Mouse (Mus musculus) forebrain, embryonic 16.5 days (tissue): ENCODE measurements around the gene Kera. TPM values are rescaled to one million over a fixed set of nuclear protein-coding genes. Genes with fewer than 3 reads are reported as not detected.

Experiments used
- ATAC-seq: fragments of 200-750 bp; cut with Nextera tagmentation; 2 replicates; pipeline ENCODE4 v1.8.0; 2017; ENCODE audit warnings: mild to moderate bottlenecking, moderate library complexity
- H3K27ac ChIP-seq: fragments of 300-500 bp; sonication (generic); 2 replicates; pipeline ENCODE4 v1.5.1; 2014; ENCODE audit warnings: low read length, control low read depth
- H3K27me3 ChIP-seq: fragments of 300-500 bp; sonication (generic); replicated peaks from 2 replicates; pipeline ENCODE4 v1.6.1; 2014; ENCODE audit warnings: low read length; ENCODE audit not compliant: control insufficient read depth, insufficient read depth
- H3K36me3 ChIP-seq: fragments of 300-500 bp; sonication (generic); 2 replicates; pipeline ENCODE4 v1.6.1; 2014; ENCODE audit not compliant: control insufficient read depth, insufficient read depth
- H3K4me1 ChIP-seq: fragments of 300-500 bp; sonication (generic); replicated peaks from 2 replicates; pipeline ENCODE4 v1.6.1; 2014; ENCODE audit warnings: low read length; ENCODE audit not compliant: control insufficient read depth, insufficient read depth
- H3K4me2 ChIP-seq: fragments of 300-500 bp; sonication (generic); 2 replicates; pipeline ENCODE4 v1.6.1; 2014; ENCODE audit warnings: mild to moderate bottlenecking, low read length, control low read depth
- H3K4me3 ChIP-seq: fragments of 300-500 bp; sonication (generic); replicated peaks from 2 replicates; pipeline ENCODE4 v1.5.1; 2014; ENCODE audit warnings: mild to moderate bottlenecking, low read length, control low read depth
- H3K9ac ChIP-seq: fragments of 300-500 bp; sonication (generic); replicated peaks from 2 replicates; pipeline ENCODE4 v1.6.1; 2014; ENCODE audit warnings: low read depth, low read length, control low read depth
- H3K9me3 ChIP-seq: fragments of 300-500 bp; sonication (generic); 2 replicates; pipeline ENCODE4 v1.6.1; 2016; ENCODE audit warnings: low read length; ENCODE audit not compliant: control insufficient read depth
- WGBS: fragments of 180-500 bp; shearing (Covaris S2); extraction: QIAGEN DNeasy Blood & Tissue Kit; methylation state at CpG from one replicate; pipeline ENCODE4 v1.1.7; 2014; 5-methylcytosine and 5-hydroxymethylcytosine counted together
- polyA plus RNA-seq: library from polyadenylated mRNA; unstranded; fragments of >200 nt; fragmentation: Nextera tagmentation; extraction: Ambion mirVana; gene quantifications from 2 replicates; pipeline ENCODE4 v1.2.1, GENCODE M21; 2015

Kera gene
- polyA plus RNA-seq, 1 experiment from 2014 or later = not detected

GRCm38 (mm10) chr10:97595680-97596079, 11.0 kb upstream of the Kera start:
- H3K4me1 ChIP-seq = no peaks in the 10 kb centered on the region
- no peaks in the 10 kb centered on the region for H3K9me3 ChIP-seq
- WGBS = 80% methylated on average over 1 of the region's 1 CpGs
- H3K36me3 ChIP-seq = no peaks in the 10 kb centered on the region
- ATAC-seq = no peak
- no peak overlapping the region for H3K4me2 ChIP-seq
- H3K27ac ChIP-seq = no peak overlapping the region
- H3K9ac ChIP-seq = no peak overlapping the region
- H3K4me3 ChIP-seq = no peak overlapping the region
- H3K27me3 ChIP-seq = no peaks in the 10 kb centered on the region

- Histone ChIP-seq H3K27me3 (no peaks in the 10 kb centered on the region), H3K9me3 (no peaks in the 10 kb centered on the region), H3K4me1 (no peaks in the 10 kb centered on the region), H3K4me3 (no peak overlapping the region), H3K36me3 (no peaks in the 10 kb centered on the region), H3K9ac (no peak overlapping the region), H3K27ac (no peak overlapping the region), H3K4me2 (no peak overlapping the region)
- WGBS = 82% methylated on average over 4 of the region's 4 CpGs
- no peak for ATAC-seq
These were observed 4.9 kb upstream of the Kera start for GRCm38 (mm10) chr10:97601744-97602143.

- Histone ChIP-seq H3K4me1 (no peaks in the 10 kb centered on the region), H3K4me2 (no peak overlapping the region), H3K27me3 (no peaks in the 10 kb centered on the region), H3K9ac (no peak overlapping the region), H3K4me3 (no peak overlapping the region), H3K9me3 (no peaks in the 10 kb centered on the region), H3K36me3 (no peaks in the 10 kb centered on the region), H3K27ac (no peak overlapping the region)
- ATAC-seq = no peak
These were observed 3.4 kb upstream of the Kera start for GRCm38 (mm10) chr10:97603256-97603655.

GRCm38 (mm10) chr10:97622328-97622727, 15.6 kb downstream of the Kera start:
- WGBS = 91% methylated on average over 1 of the region's 1 CpGs
- H3K4me3 ChIP-seq = no peak overlapping the region
- H3K4me2 ChIP-seq = no peak overlapping the region
- ATAC-seq = no peak
- H3K36me3 ChIP-seq = no peaks in the 10 kb centered on the region
- no peak overlapping the region for H3K27ac ChIP-seq
- H3K4me1 ChIP-seq = no peaks in the 10 kb centered on the region
- H3K9me3 ChIP-seq = no peaks in the 10 kb centered on the region
- H3K27me3 ChIP-seq = no peaks in the 10 kb centered on the region
- H3K9ac ChIP-seq = no peak overlapping the region

- Histone ChIP-seq H3K4me2 (no peak overlapping the region), H3K27me3 (no peaks in the 10 kb centered on the region), H3K9me3 (no peaks in the 10 kb centered on the region), H3K4me1 (no peaks in the 10 kb centered on the region), H3K27ac (no peak overlapping the region), H3K4me3 (no peak overlapping the region), H3K9ac (no peak overlapping the region), H3K36me3 (no peaks in the 10 kb centered on the region)
- WGBS = 75% methylated on average over 2 of the region's 2 CpGs
- no peak for ATAC-seq
These were observed 17.7 kb downstream of the Kera start for GRCm38 (mm10) chr10:97624381-97624780.

GRCm38 (mm10) chr10:97625116-97625515, 18.4 kb downstream of the Kera start:
- 74% methylated on average over 4 of the region's 4 CpGs for WGBS
- H3K4me1 ChIP-seq = no peaks in the 10 kb centered on the region

GRCm38 (mm10) chr10:97626543-97626942, 19.9 kb downstream of the Kera start:
- 89% methylated on average over 1 of the region's 1 CpGs for WGBS
- H3K4me2 ChIP-seq = no peak overlapping the region
- no peak overlapping the region for H3K9ac ChIP-seq
- no peaks in the 10 kb centered on the region for H3K36me3 ChIP-seq
- H3K4me1 ChIP-seq = no peaks in the 10 kb centered on the region
- H3K4me3 ChIP-seq = no peak overlapping the region
- no peak for ATAC-seq
- no peaks in the 10 kb centered on the region for H3K27me3 ChIP-seq
- H3K9me3 ChIP-seq = no peaks in the 10 kb centered on the region
- H3K27ac ChIP-seq = no peak overlapping the region

More at GRCm38 (mm10) chr10:97625116-97625515, 18.4 kb downstream of the Kera start:
- Histone ChIP-seq H3K4me3 (no peak overlapping the region), H3K36me3 (no peaks in the 10 kb centered on the region), H3K27me3 (no peaks in the 10 kb centered on the region), H3K27ac (no peak overlapping the region), H3K9me3 (no peaks in the 10 kb centered on the region), H3K9ac (no peak overlapping the region), H3K4me2 (no peak overlapping the region)
- ATAC-seq = no peak

- Histone ChIP-seq H3K4me3 (no peak overlapping the region), H3K4me1 (no peaks in the 10 kb centered on the region), H3K4me2 (no peak overlapping the region), H3K9me3 (no peaks in the 10 kb centered on the region), H3K36me3 (no peaks in the 10 kb centered on the region), H3K27me3 (no peaks in the 10 kb centered on the region), H3K9ac (no peak overlapping the region), H3K27ac (no peak overlapping the region)
- 89% methylated on average over 3 of the region's 3 CpGs for WGBS
- no peak for ATAC-seq
These were observed 24.4 kb downstream of the Kera start for GRCm38 (mm10) chr10:97631061-97631460.

- H3K27me3 ChIP-seq = no peaks in the 10 kb centered on the region
- no peaks in the 10 kb centered on the region for H3K9me3 ChIP-seq
- WGBS = 76% methylated on average over 2 of the region's 2 CpGs
These were observed 35.2 kb downstream of the Kera start for GRCm38 (mm10) chr10:97641926-97642325.

GRCm38 (mm10) chr10:97643768-97644167, 37.1 kb downstream of the Kera start, which contains the start of gene Epyc:
Gene Epyc, plus strand, starts transcription at chr10:97644068.
- no peak within 1 kb of the TSS for H3K4me2 ChIP-seq
- no peaks in the 10 kb centered on the region for H3K27me3 ChIP-seq
- no peak within 1 kb of the TSS for H3K27ac ChIP-seq
- no peak within 1 kb of the TSS for H3K9ac ChIP-seq
- 87% methylated on average over 2 of the region's 2 CpGs for WGBS
- H3K9me3 ChIP-seq = no peaks in the 10 kb centered on the region
- no peaks in the 10 kb centered on the region for H3K36me3 ChIP-seq
- H3K4me3 ChIP-seq = no peak within 1 kb of the TSS
- H3K4me1 ChIP-seq = no peaks in the 10 kb centered on the region
- no peak for ATAC-seq

More at GRCm38 (mm10) chr10:97641926-97642325, 35.2 kb downstream of the Kera start:
- H3K36me3 ChIP-seq = no peaks in the 10 kb centered on the region
- no peaks in the 10 kb centered on the region for H3K4me1 ChIP-seq
- H3K9ac ChIP-seq = no peak overlapping the region
- no peak overlapping the region for H3K4me3 ChIP-seq
- H3K27ac ChIP-seq = no peak overlapping the region
- no peak overlapping the region for H3K4me2 ChIP-seq
- ATAC-seq = no peak
